Mouse (Mus musculus) midbrain, postnatal 0 days (tissue): ENCODE measurements around the gene Mxra7. TPM values are rescaled to one million over a fixed set of nuclear protein-coding genes. Genes with fewer than 3 reads are reported as not detected.

Experiments used
- ATAC-seq: fragments of 200-750 bp; cut with Nextera tagmentation; 2 replicates; pipeline ENCODE4 v1.8.0; 2017; ENCODE audit warnings: moderate number of reproducible peaks, mild to moderate bottlenecking, moderate TSS enrichment, moderate library complexity; ENCODE audit not compliant: low FRiP score
- DNase-seq: peaks from one replicate; pipeline ENCODE4 v3.0.0-alpha.2; 2015; ENCODE audit warnings: low spot score
- H3K27ac ChIP-seq: fragments of 300-500 bp; sonication (generic); 2 replicates; pipeline ENCODE4 v1.5.1; 2014; ENCODE audit warnings: low read depth, mild to moderate bottlenecking, low read length, mixed read lengths
- H3K27me3 ChIP-seq: fragments of 300-500 bp; sonication (generic); 2 replicates; pipeline ENCODE4 v1.6.1; 2014; ENCODE audit warnings: low read length, control low read depth, mixed read lengths; ENCODE audit not compliant: insufficient read depth
- H3K36me3 ChIP-seq: fragments of 300-500 bp; sonication (generic); 2 replicates; pipeline ENCODE4 v1.6.1; 2014; ENCODE audit warnings: low read length, control low read depth, mixed read lengths; ENCODE audit not compliant: insufficient read depth
- H3K4me1 ChIP-seq: fragments of 300-500 bp; sonication (generic); 2 replicates; pipeline ENCODE4 v1.6.1; 2014; ENCODE audit warnings: mild to moderate bottlenecking, control low read depth, antibody characterized with exemption, low read length, mixed read lengths; ENCODE audit not compliant: insufficient read depth
- H3K4me2 ChIP-seq: fragments of 300-500 bp; sonication (generic); 2 replicates; pipeline ENCODE4 v1.6.1; 2014; ENCODE audit warnings: low read depth, mild to moderate bottlenecking, low read length, mixed read lengths; ENCODE audit not compliant: poor library complexity, severe bottlenecking
- H3K4me3 ChIP-seq: fragments of 300-500 bp; sonication (generic); 2 replicates; pipeline ENCODE4 v1.5.1; 2014; ENCODE audit warnings: low read depth, mild to moderate bottlenecking, low read length, moderate library complexity
- H3K9ac ChIP-seq: fragments of 300-500 bp; sonication (generic); replicated peaks from 2 replicates; pipeline ENCODE4 v1.6.1; 2014; ENCODE audit warnings: mild to moderate bottlenecking, low read length, moderate library complexity, mixed read lengths; ENCODE audit not compliant: poor library complexity, severe bottlenecking
- H3K9me3 ChIP-seq: fragments of 300-500 bp; sonication (generic); 2 replicates; pipeline ENCODE4 v1.6.1; 2016; ENCODE audit warnings: low read length, control low read depth
- CTCF ChIP-seq: IDR thresholded peaks from 2 replicates; pipeline ENCODE4 v1.5.1; 2016; ENCODE audit warnings: antibody characterized with exemption, mild to moderate bottlenecking
- WGBS: fragments of 180-500 bp; shearing (Covaris S2); extraction: QIAGEN DNeasy Blood & Tissue Kit; methylation state at CpG from one replicate; pipeline ENCODE4 v1.1.7; 2014; 5-methylcytosine and 5-hydroxymethylcytosine counted together
- polyA plus RNA-seq: library from polyadenylated mRNA; unstranded; fragments of >200 nt; fragmentation: Nextera tagmentation; extraction: Ambion mirVana; gene quantifications from 2 replicates; pipeline ENCODE4 v1.2.1, GENCODE M21; 2015
- total RNA-seq: library from RNA; depleted of rRNA; stranded (reverse); fragments of >200 nt; gene quantifications from 2 replicates; pipeline ENCODE4 v1.2.3, GENCODE M21; 2014

The Mxra7 gene
- total and polyA plus RNA-seq, 2 experiments from 2014 or later, result 23.3 to 32.1 TPM

- ATAC-seq, result peak; percentile 91
- no peak for TF ChIP-seq CTCF
Measured at GRCm38 (mm10) chr11:116852891-116853511, 25.2 kb upstream of the Mxra7 start, which contains the start of gene Srsf2. Srsf2 (minus strand) TSS chr11:116853094.

GRCm38 (mm10) chr11:116852291-116852890, 24.5 kb upstream of the Mxra7 start, which contains the start of gene Mfsd11:
Mfsd11 (plus strand) TSS chr11:116852440.
- H3K9ac ChIP-seq, result peak within 1 kb of the TSS; percentile 91
- DNase-seq, result peak; percentile 73
- no peaks in the 10 kb centered on the region for H3K9me3 ChIP-seq
- no peak for TF ChIP-seq CTCF
- H3K4me1 ChIP-seq, result peaks cover 11% of the 10 kb centered on the region; the same call in 1 of the 2 replicates
- peaks cover 11% of the 10 kb centered on the region; the same call in 1 of the 2 replicates for H3K36me3 ChIP-seq
- H3K27ac ChIP-seq, result peak within 1 kb of the TSS; percentile 98
- H3K27me3 ChIP-seq, result no peaks in the 10 kb centered on the region
- peak within 1 kb of the TSS; percentile 51 for H3K4me2 ChIP-seq
- peak; percentile 50 for ATAC-seq
- H3K4me3 ChIP-seq, result peak within 1 kb of the TSS; percentile 73
- under 1% methylated on average over 71 of the region's 91 CpGs for WGBS

More at GRCm38 (mm10) chr11:116852891-116853511, 25.2 kb upstream of the Mxra7 start, which contains the start of gene Srsf2:
- Histone ChIP-seq H3K4me2 (peak within 1 kb of the TSS; percentile 51), H3K27ac (peak within 1 kb of the TSS; percentile 98), H3K9me3 (no peaks in the 10 kb centered on the region), H3K36me3 (peaks cover 11% of the 10 kb centered on the region; the same call in 1 of the 2 replicates), H3K9ac (peak within 1 kb of the TSS; percentile 91), H3K4me1 (peaks cover 11% of the 10 kb centered on the region; the same call in 1 of the 2 replicates), H3K4me3 (peak within 1 kb of the TSS; percentile 73), H3K27me3 (no peaks in the 10 kb centered on the region)
- peak; percentile 97 for DNase-seq
- WGBS, result 1% methylated on average over 59 of the region's 74 CpGs

GRCm38 (mm10) chr11:116851576-116852290, 23.9 kb upstream of the Mxra7 start:
- Histone ChIP-seq H3K4me1 (peaks cover 11% of the 10 kb centered on the region; the same call in 1 of the 2 replicates), H3K9ac (peak overlapping the region; percentile 91), H3K36me3 (peaks cover 11% of the 10 kb centered on the region; the same call in 1 of the 2 replicates), H3K9me3 (no peaks in the 10 kb centered on the region), H3K27ac (peak overlapping the region; percentile 98), H3K27me3 (no peaks in the 10 kb centered on the region), H3K4me2 (peak overlapping the region; percentile 51), H3K4me3 (peak overlapping the region; percentile 73)
- no peak for TF ChIP-seq CTCF
- peak; percentile 17 for DNase-seq
- no peak for ATAC-seq
- under 1% methylated on average over 29 of the region's 29 CpGs for WGBS

GRCm38 (mm10) chr11:116850833-116851477, 23.1 kb upstream of the Mxra7 start:
- no peak for TF ChIP-seq CTCF
- H3K27me3 ChIP-seq, result no peaks in the 10 kb centered on the region
- H3K36me3 ChIP-seq, result peaks cover 11% of the 10 kb centered on the region; the same call in 1 of the 2 replicates
- H3K27ac ChIP-seq, result no peak overlapping the region
- no peaks in the 10 kb centered on the region for H3K9me3 ChIP-seq
- 23% methylated on average over 6 of the region's 6 CpGs for WGBS
- H3K4me3 ChIP-seq, result peak overlapping the region; percentile 73
- DNase-seq, result no peak
- peaks cover 11% of the 10 kb centered on the region; the same call in 1 of the 2 replicates for H3K4me1 ChIP-seq
- H3K4me2 ChIP-seq, result peak overlapping the region; percentile 51
- peak overlapping the region; percentile 91; the same call in 1 of the 2 replicates for H3K9ac ChIP-seq
- ATAC-seq, result no peak

GRCm38 (mm10) chr11:116850085-116850484, 22.2 kb upstream of the Mxra7 start:
- Histone ChIP-seq H3K4me2 (peak overlapping the region; percentile 51; the same call in 1 of the 2 replicates), H3K27me3 (no peaks in the 10 kb centered on the region), H3K4me3 (no peak overlapping the region), H3K4me1 (peaks cover 10% of the 10 kb centered on the region; the same call in 1 of the 2 replicates), H3K36me3 (peaks cover 9% of the 10 kb centered on the region; the same call in 1 of the 2 replicates), H3K27ac (no peak overlapping the region), H3K9me3 (no peaks in the 10 kb centered on the region), H3K9ac (no peak overlapping the region)
- DNase-seq, result no peak
- WGBS, result 60% methylated on average over 4 of the region's 4 CpGs
- TF ChIP-seq CTCF, result no peak
- no peak for ATAC-seq
